Mouse (Mus musculus) adrenal gland, adult 18-20 months (tissue): ENCODE measurements around the gene Gm9774. TPM values are rescaled to one million over a fixed set of nuclear protein-coding genes. Genes with fewer than 3 reads are reported as not detected.

Experiments
- DNase-seq, 2 experiments: peaks; one replicate each; pipeline ENCODE4 v3.0.0; 2021 to 2022; ENCODE audit warnings: low spot score in 2 of 2
- long read RNA-seq, 2 experiments: library from polyadenylated mRNA; stranded (forward); transcript quantifications; one replicate each; pipeline ENCODE4 v2.0.0; 2021
- total RNA-seq, 2 experiments: library from RNA; stranded (reverse); gene quantifications; 1 replicate in 1 of 2; 2 replicates in 1 of 2; pipeline ENCODE4 v1.2.3; 2021

Gm9774 gene
- total RNA-seq = 1 to 10 TPM; 4.1 to 4.8 TPM
- long read RNA-seq, experiment 1 = 0 reads
- long read RNA-seq, experiment 2, partial matches to known transcripts = 0 of 2 reads
- long read RNA-seq, experiment 2, other reads (novel, unspliced or antisense) = 0 of 2 reads

GRCm38 (mm10) chr3:92429323-92429722 is at the start of gene Gm9774:
TSS of gene Gm9774 (minus strand) at chr3:92429423.
- no peak for DNase-seq

DNA sequence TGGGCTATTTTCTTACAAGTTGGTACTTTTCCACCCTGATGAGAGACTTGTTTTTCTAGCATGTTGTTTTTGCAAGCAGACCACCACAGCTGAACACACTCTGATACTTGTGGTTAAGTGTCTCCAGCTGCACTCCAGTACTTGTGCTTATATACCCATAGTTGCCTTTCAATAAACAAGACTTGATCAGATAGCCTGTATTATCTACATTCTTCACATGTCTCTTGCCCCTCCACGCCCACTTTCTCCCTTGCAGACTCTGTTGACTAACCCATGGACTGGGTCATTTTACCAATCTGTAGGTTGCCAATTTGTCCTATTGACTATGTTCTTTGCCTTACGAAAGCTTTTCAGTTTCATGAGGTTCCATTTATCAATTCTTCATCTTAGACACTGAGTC is 40.9 kb upstream of the Gm9774 start:
- DNase-seq = no peak

DNA sequence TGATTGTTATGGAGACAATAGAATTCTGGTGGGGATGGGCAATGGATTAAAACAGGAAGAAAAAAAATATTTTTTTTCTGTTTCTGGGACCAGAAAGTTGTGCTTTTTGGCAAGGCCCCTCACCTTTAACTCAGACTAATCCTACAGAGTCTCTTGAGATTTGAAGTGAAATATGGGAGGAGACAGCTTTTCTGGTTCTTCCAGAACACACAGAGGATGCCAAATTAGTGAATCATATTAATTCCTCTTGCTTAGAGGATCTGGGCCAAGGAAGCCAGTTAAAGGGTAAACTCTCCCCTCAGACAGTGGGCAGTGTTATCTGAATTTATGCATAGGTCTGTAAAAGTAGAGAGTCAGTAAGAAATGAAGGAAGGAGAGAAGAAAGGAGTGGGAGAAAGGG is 38.2 kb upstream of the Gm9774 start:
- no peak for DNase-seq

GRCm38 (mm10) chr3:92466576-92466975 is 37.4 kb upstream of the Gm9774 start:
- no peak for DNase-seq

DNA sequence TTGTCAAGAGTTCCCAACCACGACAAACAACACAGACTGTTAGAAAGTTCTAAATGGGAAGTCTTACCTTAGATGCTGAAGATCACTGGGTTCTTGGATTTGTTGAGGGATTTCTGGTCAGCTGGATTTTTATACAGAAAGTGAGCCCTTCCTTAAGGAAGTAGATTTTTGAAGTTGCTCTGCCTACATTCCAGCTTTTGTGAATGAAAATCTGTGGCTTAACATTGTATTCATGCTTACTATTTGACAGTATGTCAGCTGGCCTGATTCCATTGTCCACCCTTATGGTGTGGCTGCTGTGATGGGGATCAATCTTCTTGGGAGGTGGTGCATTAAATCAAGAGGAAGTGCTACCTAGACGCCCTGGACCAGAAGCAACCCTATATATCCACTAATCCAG is 29.4 kb upstream of the Gm9774 start, which contains the start of gene Sprr3:
TSS of gene Sprr3 (minus strand) at position 101 of the 400 bp plus-strand sequence.
- no peak for DNase-seq

DNA sequence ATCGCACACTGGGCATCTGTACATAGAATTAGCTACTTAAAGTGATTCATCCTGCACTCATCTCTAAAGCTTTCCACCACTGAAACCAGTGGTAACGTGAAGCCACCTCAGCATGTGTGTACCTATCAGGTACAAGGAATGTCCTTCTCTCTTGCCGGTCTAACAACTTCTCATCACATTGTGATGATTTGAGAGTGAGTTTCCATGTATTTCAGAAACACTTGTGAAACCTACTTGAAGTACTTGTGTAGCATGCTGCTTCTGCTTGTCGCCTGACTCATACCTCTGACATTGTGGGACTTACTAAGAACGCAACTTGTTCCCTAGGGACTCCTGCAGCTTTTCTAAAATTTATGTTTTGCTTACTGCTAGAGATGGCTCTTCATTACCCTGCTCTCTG is 25.9 kb upstream of the Gm9774 start:
- no peak for DNase-seq

DNA sequence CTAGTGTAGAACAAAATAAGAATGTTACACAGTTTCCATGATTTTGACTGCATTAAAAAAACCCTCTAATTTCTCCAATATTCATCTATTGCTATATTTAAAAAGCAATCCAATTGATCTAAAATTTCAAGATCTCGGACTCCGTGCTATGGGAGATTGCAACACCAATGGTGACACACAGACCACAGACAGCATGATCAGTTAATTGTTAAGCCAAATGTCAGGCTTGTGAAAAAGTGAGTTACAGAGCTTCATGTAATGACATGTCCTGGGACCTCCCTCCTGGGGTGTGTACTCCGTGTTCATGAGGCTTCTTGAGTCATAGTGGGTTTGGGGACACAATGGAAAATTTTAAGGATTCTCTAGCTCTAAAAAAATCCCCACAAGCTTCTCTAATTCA is 11.0 kb upstream of the Gm9774 start:
- no peak for DNase-seq

GRCm38 (mm10) chr3:92438689-92439088 is 9.5 kb upstream of the Gm9774 start, which contains the start of gene Sprr1b:
TSS of gene Sprr1b (minus strand) at chr3:92438789.
- no peak for DNase-seq

DNA sequence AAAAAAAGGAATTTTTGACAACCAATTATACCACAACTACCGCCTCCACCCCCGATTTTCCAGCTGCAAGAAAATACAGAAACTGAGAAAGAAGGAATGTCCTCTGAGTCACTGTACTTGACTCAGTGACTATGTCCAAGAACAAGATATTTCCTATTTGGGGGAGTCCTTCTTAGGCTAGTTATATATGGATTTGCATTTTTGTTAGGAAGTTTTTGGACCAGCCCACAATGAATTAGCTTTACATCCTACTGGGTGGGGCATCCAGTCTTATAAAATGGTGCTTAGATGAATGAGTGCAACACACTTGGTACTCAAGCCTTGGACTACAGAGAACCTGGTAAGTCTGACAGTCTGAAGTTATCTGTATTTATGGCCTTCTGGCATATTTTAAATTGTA is 3.1 kb upstream of the Gm9774 start, which contains the start of gene Sprr2k:
TSS of gene Sprr2k (plus strand) at position 301 of the 400 bp plus-strand sequence.
- no peak for DNase-seq

GRCm38 (mm10) chr3:92417782-92418181 is 11.4 kb downstream of the Gm9774 start, which contains the start of gene Sprr2j-ps:
TSS of gene Sprr2j-ps (plus strand) at chr3:92418082.
- DNase-seq = no peak

DNA sequence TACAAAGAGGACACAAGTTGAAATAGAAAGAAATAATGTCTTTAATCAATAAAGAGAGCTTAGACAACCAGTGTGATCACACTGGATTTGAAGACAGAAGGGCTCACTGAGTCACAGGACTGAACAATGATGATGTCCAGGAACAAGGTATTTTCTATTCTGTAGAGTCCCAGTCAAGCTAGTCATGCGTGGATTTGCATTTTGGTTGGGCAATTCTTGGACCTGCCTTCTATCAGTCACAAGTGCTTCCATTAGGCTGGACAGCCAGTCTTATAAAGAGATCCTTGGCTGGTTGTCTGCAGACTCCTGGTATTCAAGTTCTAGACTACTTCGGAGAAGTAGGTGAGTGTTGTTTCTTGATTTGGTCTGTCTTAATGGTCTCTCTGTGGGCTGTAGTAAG is 21.5 kb downstream of the Gm9774 start, which contains the start of gene Sprr2i:
TSS of gene Sprr2i (plus strand) at position 301 of the 400 bp plus-strand sequence.
- DNase-seq = no peak

DNA sequence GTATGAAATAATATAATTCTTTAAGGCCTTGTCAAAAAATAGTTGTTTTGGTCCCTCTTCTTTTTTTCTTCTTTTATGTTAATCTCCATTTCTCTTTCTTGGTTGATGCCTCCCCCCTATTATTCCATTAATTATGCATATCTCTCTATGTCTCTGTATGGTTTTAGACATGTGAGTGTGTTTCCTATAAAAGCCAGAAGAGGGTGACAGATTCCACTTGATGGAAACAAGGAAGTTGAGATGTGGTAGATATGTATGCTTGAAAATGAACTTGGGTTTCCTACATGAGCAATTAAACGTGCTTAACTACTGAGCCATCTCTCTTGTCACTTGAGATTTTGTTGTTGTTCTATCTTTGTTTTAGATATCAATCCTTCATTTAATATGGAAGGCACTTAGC is 34.9 kb downstream of the Gm9774 start:
- DNase-seq = no peak

- no peak for DNase-seq
Measured at GRCm38 (mm10) chr3:92385385-92385784, 43.8 kb downstream of the Gm9774 start, which contains the start of gene Sprr2h. TSS of gene Sprr2h (plus strand) at chr3:92385685.

Other genes with a start within 250 kb of the Gm9774 start
- gene Sprr2a1, start 213.6 kb downstream of the Gm9774 start, total RNA-seq = not detected
- gene Sprr2a2, start 213.5 kb downstream of the Gm9774 start, total RNA-seq = not detected
- gene Sprr2a3, start 144.0 kb downstream of the Gm9774 start, total RNA-seq = not detected
- gene Sprr2b, start 112.8 kb downstream of the Gm9774 start, total RNA-seq = not detected
- not detected for gene Sprr2d, start 90.3 kb downstream of the Gm9774 start, total RNA-seq
- not detected for gene Sprr2e, start 77.3 kb downstream of the Gm9774 start, total RNA-seq
- gene Sprr2f, start 64.2 kb downstream of the Gm9774 start, total RNA-seq = not detected
- gene Sprr2h, start 43.7 kb downstream of the Gm9774 start, total RNA-seq = not detected
- gene Sprr2i, start 21.4 kb downstream of the Gm9774 start, total RNA-seq = not detected
- not detected for gene Sprr2j-ps, start 11.3 kb downstream of the Gm9774 start, total RNA-seq
- not detected for gene Sprr2k, start 3.2 kb upstream of the Gm9774 start, total RNA-seq
- gene Sprr1b, start 9.4 kb upstream of the Gm9774 start, total RNA-seq = not detected
- gene Sprr3, start 29.3 kb upstream of the Gm9774 start, total RNA-seq = not detected
- gene Sprr1a, start 56.5 kb upstream of the Gm9774 start, total RNA-seq = not detected
- gene Sprr4, start 71.1 kb upstream of the Gm9774 start, total RNA-seq = not detected
- not detected for gene 2310046K23Rik, start 105.1 kb upstream of the Gm9774 start, total RNA-seq
- not detected for gene Ivl, start 144.3 kb upstream of the Gm9774 start, total RNA-seq
- gene Smcp, start 159.6 kb upstream of the Gm9774 start, total RNA-seq = not detected
- not detected for gene 2210017I01Rik, start 178.1 kb upstream of the Gm9774 start, total RNA-seq
- gene Lce6a, start 192.2 kb upstream of the Gm9774 start, total RNA-seq = not detected
- gene Lce1a1, start 218.9 kb upstream of the Gm9774 start, total RNA-seq = not detected
- not detected for gene Lce1b, start 227.5 kb upstream of the Gm9774 start, total RNA-seq
- not detected for gene Lce1a2, start 240.9 kb upstream of the Gm9774 start, total RNA-seq
- not detected for gene Lce1c, start 249.8 kb upstream of the Gm9774 start, total RNA-seq